Mouse (Mus musculus) A20 (cell line): Measurements from ENCODE around the gene Dixdc1.
A peak's percentile ranks its signal among the peaks of the same experiment; 100 is the strongest.

Source experiments
- DNase-seq: peaks from one replicate; pipeline ENCODE4 v3.0.0-alpha.2; 2011; ENCODE audit warnings: low read depth, low spot score

The Dixdc1 gene

DNA sequence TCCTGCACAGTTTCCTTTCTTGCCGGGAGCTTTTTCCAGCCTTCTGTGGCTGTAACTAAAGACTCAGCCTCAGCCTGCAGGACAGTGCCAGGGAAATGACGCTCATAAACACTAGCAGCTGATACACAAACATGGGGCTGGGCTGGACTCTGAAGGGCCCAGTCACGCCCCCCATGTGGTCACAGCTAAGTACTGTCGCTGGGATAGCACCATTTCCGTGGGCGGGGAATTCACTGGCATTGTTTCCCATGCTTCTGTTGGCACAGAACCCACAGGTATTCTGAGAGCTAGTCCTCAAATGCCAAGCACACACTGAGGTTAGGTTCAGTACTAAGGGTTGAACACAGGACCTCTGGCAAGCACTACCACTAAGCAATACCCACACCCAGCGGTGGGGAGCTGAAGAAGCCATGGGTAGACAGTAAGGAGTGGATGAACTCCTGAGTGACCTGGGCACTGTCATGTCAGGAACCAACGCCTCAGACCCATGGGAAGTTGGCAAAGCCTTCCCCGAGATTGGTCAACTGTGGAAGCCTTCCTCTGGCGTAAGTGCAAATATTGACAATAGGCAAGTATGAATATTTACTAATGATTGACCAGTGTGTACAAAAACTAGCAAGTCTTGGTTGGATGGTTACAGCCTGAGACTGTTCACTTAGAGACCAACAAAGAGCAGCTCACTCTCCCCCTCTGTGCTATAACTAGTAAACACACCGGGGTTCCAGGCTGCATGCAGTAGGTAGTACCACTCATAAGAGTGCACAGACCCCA lies 38.2 kb downstream of the Dixdc1 start:
- no peak for DNase-seq

DNA sequence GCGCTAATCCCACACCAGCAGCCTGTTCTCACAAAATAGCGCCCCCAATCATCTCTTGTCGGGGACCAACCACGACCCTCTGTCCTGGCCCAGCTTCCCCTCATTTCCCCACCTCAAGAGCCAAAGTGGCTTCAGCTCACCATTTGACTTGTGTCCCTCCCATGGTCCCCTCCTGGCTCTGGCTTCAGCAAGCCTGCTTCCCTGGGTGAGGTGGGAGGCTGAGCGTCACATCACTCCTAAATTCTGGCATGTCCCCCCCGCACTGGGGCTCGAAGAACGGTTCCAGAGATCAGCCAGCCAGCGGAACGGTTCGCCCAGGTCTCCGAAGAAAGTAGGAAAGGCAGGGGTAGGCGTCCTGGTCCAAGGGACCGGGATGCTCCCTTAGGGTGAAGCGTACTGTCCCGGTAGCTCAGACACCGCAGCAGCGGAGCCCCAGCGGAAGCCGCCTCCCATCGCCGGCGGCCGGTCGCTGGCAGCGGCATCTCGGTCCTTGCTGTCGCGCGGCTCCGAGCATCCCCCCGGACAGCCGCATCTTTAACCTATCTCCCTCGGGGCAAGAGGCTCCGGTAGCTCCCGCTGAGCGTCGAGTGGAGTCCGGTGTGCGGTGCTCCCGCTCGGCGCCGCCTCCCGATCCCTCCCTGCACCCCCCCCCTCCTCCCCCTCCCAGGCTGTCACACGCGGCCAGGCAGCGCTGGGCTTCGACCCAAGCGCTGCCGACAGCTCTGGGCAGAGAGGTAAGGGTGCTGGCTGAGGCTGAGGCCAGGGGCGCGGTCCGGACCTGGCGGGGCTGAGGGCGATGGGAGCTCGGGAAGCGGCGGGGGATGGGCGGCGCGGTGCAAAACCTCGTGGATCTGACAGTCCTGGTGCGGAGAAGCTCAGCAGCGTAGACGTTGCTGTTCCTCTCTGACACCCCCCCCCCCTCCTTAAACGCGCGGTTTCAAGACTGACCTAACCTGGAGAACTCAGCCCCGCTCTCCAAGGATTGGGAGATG lies 40.6 kb downstream of the Dixdc1 start:
- DNase-seq: no peak

- DNase-seq: peak; percentile 19
Measured at GRCm38 (mm10) chr9:50697706-50698041, 41.6 kb downstream of the Dixdc1 start.

DNA sequence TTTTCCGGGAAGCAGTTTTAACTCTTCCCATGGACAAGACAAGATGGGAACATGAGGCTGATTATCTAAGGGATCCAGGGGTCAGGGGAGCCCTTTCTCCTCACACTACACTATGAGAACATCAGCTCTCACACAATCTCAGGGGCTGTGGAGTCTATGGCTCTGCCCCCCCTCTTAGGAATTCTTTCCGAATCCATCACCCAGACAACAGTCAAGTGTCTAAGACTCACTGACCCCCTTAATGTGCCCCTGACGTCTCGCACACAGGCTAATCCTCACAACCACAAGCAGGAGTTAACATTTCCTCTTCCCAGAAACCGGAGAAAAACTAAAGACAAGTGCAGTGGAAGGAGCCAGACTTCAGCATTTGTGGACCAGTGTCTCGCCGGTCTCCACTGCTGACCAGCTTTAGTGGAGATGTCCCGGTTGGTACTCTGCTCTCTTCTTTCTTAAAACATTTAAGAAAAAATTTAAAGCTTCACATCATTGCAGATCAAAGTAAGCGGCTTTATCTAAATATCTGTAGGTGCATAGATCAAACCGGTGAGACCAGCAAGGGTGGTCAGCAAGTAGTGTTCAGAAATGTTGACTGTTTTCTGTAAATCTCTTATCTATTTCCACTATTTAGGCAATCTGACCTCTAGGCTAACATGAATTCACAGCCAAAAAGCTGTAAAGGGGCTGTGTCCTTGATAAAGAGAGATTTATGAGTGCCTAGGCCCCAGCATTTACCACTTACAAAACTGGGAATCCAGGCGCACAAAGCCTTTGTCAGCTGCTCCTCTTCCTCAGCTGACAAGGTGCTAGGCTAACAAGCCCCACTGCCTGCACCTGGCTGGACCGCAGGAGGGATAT lies 42.2 kb downstream of the Dixdc1 start:
- no peak for DNase-seq

GRCm38 (mm10) chr9:50695153-50695552 lies 44.2 kb downstream of the Dixdc1 start:
- no peak for DNase-seq

- DNase-seq: peak; percentile 73
Measured at GRCm38 (mm10) chr9:50693631-50694030, 45.7 kb downstream of the Dixdc1 start.

DNA sequence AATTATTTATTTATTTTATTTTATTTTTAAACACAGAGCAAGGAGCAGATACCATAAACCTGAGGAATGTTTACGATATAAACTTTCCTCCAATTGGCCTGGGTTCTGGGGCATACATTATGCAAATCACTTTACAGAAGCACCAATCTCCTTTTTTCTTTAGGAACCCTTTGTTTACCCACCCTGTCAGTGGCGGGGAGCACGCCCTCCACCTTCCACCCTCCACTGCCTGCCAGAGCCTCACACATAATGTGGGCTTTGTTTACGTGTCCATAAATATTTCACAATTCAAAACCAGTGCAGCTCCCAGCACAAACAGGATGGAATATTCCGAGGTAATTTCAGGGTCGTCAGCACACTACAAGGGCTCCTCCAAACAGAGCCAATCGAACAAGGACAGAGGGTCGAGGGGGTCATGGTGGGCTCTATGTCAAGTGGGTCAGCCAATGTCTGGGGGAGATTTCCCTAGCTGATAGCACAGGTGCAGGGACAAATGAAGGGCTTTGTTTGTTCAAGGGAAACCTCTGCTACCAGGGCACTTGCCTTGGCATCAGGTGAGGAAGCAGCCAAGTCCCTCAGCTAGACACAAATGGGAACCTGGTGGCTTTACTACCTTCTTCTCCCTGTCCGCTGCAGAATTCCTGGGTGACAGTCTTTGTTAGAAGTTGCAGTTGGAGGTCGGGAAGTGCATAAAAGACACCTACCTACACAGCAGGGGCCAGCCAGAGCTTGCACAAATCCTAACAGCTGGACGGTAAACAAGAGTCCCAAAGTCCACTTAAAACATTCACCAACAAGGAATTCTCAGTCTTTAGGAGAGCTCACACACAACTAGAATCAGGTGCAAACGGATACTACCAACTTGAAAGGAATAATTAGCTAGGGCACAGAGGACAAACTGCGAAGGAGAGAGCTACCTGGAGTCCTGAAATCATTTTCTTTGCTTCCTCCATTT lies 46.4 kb downstream of the Dixdc1 start:
- DNase-seq: no peak

- DNase-seq: peak; percentile 33
Measured at GRCm38 (mm10) chr9:50686866-50687652, 52.3 kb downstream of the Dixdc1 start.

- no peak for DNase-seq
Measured at GRCm38 (mm10) chr9:50681727-50682126, 57.6 kb downstream of the Dixdc1 start.

- DNase-seq: no peak
Measured at GRCm38 (mm10) chr9:50679406-50679805, 59.9 kb downstream of the Dixdc1 start.

DNA sequence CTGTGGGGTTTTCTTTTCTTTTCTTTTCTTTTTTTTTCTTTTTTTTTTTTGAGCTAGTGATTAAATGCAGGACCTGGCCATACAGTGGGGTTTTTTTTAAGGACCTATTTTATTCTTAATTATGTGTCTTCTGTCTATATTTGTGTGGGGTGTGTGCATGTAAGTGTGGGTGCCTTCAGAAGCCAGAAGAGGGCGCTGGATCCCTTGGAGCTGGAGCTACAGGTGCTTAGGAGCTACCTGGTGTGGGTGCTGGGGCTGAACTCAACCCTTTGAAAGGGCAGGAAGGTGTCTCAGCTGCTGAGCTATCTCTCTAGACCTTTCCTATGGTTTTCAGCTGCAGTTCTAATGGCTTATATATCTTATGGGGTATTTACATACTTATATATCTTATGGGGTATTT lies 64.5 kb downstream of the Dixdc1 start:
- DNase-seq: peak; percentile 31

DNA sequence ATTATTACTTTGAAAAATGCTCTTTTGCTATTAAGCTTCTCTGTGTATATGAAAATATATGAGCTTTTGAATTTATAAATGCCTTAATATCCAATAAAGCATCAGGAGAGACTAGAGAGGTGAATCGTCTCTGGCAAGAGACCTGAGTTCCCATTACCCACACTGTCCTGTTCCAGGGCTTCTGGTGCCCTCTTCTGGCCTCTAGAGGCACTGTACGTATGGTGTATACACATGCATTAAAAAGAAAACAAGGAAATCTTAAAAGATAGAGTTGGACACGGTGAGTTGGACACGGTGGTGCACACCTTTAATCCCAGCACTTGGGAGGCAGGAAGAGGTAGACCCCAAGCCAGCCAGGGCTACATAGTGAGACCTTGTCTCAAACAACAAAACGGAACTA lies 68.6 kb downstream of the Dixdc1 start:
- DNase-seq: peak; percentile 78

DNA sequence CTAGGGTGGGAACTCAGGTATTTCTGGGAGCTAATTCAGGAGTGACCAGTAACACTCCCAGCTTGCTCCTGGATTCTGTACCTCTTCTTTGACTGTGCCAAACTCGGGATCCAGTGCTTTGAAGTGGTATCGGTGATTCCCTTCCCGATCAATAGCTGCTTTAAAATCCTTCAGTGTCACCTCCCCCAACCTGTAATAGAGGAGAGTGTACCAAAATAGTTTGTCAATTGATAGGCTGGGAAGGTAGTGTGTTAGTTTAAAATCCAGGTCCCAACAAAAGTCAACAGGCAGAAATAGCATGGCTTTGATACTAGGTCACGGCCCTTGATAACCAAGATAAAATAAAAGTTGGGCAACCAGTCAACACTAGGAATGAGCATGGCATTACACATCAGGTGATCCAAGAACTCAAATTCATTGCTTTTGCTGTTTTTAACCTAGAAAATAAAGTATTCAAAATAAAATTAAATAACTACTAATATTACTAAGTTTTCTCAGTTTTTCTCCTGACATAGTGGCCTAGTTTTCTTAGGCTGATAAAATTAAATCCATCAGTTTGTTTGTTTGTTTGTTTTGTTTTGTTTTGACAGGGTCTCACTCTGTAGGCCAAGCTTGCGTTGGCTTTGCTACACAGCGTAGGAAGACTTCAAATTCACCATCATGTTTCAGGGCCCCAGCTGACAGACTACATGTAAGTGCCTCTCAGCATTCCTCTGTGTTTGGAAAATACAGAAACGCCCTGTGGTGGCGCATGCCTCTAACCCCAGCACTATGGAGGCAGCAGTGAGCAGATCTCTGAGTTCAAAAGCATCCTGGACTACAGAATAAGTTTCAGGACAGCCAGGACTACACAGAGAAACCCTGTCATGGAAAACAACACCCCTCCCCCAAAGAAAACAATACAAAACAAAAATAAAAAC lies 71.5 kb downstream of the Dixdc1 start:
- DNase-seq: no peak

GRCm38 (mm10) chr9:50666442-50666841 lies 72.9 kb downstream of the Dixdc1 start:
- no peak for DNase-seq

DNA sequence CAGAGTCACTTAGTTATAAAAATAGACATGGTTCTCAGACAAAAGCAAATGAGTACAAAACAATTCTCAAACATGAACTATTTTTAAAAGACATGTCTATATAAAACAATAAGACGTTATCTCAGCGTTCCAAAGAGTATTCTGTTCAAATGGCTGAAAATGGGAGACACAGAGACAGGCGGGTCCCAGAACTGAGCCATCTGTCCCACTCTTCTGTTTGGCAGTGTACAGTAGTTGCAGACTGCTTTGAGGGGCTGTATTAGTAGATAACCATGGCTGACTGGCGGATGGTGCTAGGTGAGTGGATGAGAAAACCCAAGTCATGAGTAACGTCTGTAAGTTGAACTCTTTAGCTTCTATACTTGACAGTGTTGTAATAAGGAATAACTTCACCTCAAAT lies 74.5 kb downstream of the Dixdc1 start:
- DNase-seq: no peak

DNA sequence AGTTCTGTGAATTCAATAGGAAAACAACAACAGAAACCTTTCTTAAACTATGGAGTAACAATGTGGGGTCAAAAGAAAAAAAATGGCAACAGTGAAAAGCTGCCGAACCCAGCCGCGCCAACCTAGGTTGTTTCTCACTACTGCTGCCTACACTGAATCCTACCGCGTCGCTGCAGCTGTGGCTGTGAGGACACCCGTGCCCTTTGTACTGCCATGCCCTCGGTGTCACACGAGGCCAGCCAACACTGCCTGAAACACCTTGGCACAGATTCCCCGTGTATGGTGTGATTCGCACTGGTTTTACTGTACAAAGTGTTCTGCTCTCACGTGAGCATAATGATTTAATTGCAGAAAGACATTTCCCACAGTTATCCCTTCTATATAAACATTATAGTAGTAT lies 78.9 kb downstream of the Dixdc1 start:
- peak; percentile 62 for DNase-seq

DNA sequence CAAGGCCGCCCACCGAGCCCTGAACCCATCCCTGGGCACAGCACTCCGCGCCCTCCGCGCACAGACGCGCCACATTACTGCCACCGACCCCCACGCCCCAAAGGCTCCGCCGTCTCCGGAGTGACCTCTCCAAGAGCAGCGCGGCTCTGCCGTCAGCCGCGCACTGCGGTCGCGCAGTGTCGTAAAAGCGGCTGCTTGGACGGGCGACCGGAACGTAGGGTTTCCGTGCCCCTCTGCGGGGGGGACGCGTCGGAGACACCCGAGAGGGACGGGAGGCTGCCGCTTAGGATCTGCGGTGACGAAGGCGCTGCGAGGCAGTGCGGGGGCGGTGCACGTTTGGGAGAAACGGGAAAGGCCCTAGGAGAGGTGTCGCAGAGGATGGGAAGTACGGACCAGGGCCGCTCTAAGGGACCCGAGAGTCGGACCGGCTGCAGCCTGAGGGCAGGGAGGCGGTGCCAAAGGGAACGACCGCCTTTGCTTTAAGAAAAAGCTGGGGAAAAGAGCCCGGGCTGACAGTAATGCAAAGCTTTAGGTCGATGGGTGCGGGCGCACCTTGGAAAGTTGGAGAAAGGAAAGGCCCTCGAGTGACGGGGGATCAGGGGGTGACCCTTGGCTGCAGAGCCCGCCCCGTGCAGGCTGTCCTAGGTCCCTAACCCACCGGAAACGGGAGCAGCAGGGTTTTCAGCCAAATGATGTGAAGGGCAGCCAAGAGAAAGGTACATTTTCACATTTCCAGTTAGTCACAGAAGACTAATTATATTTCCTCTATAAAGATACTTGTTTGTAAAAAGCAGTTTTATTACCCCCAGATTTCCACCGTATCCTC lies 79.7 kb downstream of the Dixdc1 start, which contains the start of gene Dlat:
TSS of gene Dlat (minus strand) at position 389 of the 826 bp plus-strand sequence.
- DNase-seq: peak; percentile 95

- DNase-seq: no peak
Measured at GRCm38 (mm10) chr9:50658941-50659388, 80.4 kb downstream of the Dixdc1 start.
